Mouse (Mus musculus) G1E (cell line): ENCODE data around the gene Pik3c2b.
"Not testable (repeated sequence)": the region's sequence is repeated elsewhere in the genome, so short reads cannot be mapped to it uniquely, and the experiment has no call there.

Experiments
- CTCF ChIP-seq: IDR thresholded peaks from 2 replicates; pipeline ENCODE4 v1.5.1; 2012; ENCODE audit warnings: low read depth, low read length, inconsistent platforms, mixed read lengths
- GATA1 ChIP-seq: IDR thresholded peaks from 2 replicates; pipeline ENCODE4 v1.6.1; 2012; ENCODE audit warnings: borderline replicate concordance, low read length, inconsistent platforms, mixed read lengths
- POLR2AphosphoS5 ChIP-seq: IDR thresholded peaks from 2 replicates; pipeline ENCODE4 v1.6.1; 2012; ENCODE audit warnings: low read depth, low read length, inconsistent platforms; ENCODE audit not compliant: insufficient replicate concordance
- TAL1 ChIP-seq: conservative IDR thresholded peaks from 2 replicates; pipeline ENCODE4 v1.6.1; 2012; ENCODE audit warnings: low read depth, low read length, inconsistent platforms, mixed read lengths

GRCm38 (mm10) chr1:133021971-133022370 lies 23.5 kb upstream of the Pik3c2b start:
- not testable (repeated sequence) for TF ChIP-seq CTCF, TAL1, GATA1, POLR2AphosphoS5
